Comparison of ENCODE assay signal across 13 mouse cellular contexts in the genomic region with DNA sequence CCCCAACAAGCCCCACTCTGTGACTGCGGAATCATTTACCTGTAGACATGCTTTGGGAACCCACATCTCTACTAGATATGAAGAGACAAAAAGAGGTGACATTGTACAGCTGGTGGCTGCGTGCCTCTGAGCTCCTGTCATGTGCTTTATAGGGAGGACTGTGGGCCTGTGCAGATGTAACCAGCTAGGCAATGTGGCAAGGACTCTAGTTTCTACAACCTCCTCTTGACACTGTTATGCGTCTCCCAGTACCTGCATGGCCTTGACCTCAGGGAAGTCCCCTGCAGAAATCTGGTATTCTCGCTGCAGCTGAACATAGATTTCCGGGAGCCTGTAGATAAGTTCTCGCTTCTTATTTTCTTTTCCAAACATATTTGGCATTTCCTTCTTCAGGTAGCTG.
"Had no signal": no experiment of that assay in that cellular context is flagged by ENCODE, and none has a peak within 500 bp of the region (broad histone marks: within the 10 kb centered on the region; RNA-seq: fewer than 3 reads in every experiment).

No protein-coding gene starts in this region.

- ATAC-seq: liver, embryonic 12.5 days; liver, postnatal 0 days had no signal

- H3K4me3 ChIP-seq: limb, embryonic 10.5 days; liver, embryonic 12.5 days; lung, embryonic 15.5 days; midbrain, embryonic 10.5 days; myocyte; neural tube, embryonic 15.5 days had no signal

- H3K9ac ChIP-seq: liver, embryonic 12.5 days; liver, postnatal 0 days; lung, embryonic 15.5 days; neural tube, embryonic 15.5 days had no signal

- H3K27ac ChIP-seq: limb, embryonic 10.5 days; liver, embryonic 12.5 days; lung, embryonic 15.5 days; midbrain, embryonic 10.5 days; neural tube, embryonic 15.5 days had no signal

- H3K36me3 ChIP-seq: neural tube, embryonic 15.5 days had no signal

- H3K9me3 ChIP-seq: limb, embryonic 10.5 days; liver, embryonic 12.5 days; lung, embryonic 15.5 days; midbrain, embryonic 10.5 days; neural tube, embryonic 15.5 days had no signal

- DNase-seq: kidney, postnatal 14 days; liver, postnatal 0 days; lung, postnatal 14 days; midbrain, embryonic 14.5 days; right cerebral cortex, adult 18-20 months; right cerebral cortex, postnatal 25 days; thymus, postnatal 36 days had no signal

- H3K4me1 ChIP-seq: midbrain, embryonic 10.5 days had no signal

- H3K4me2 ChIP-seq: liver, embryonic 12.5 days; lung, embryonic 15.5 days; neural tube, embryonic 15.5 days had no signal

- H3K27me3 ChIP-seq: liver, embryonic 12.5 days; lung, embryonic 15.5 days; neural tube, embryonic 15.5 days had no signal
